Mouse (Mus musculus): ENCODE measurements around the gene Ate1. TPM values are rescaled to one million over a fixed set of nuclear protein-coding genes. Genes with fewer than 3 reads are reported as not detected.
A peak's percentile ranks its signal among the peaks of the same experiment; 100 is the strongest.
"Not testable (repeated sequence)": the region's sequence is repeated elsewhere in the genome, so short reads cannot be mapped to it uniquely, and the experiment has no call there.

Gene Ate1
- 10 to 100 TPM; 25.4 to 25.6 TPM for total RNA-seq (2021)
- long read RNA-seq, experiment 1, full-length matches to known transcripts: 2 of 4 reads
- long read RNA-seq, experiment 1, partial matches to known transcripts: 0 of 4 reads
- long read RNA-seq, experiment 1, other reads (novel, unspliced or antisense): 2 of 4 reads
- long read RNA-seq, experiment 2, full-length matches to known transcripts: 12 of 24 reads
- long read RNA-seq, experiment 2, partial matches to known transcripts: 1 of 24 reads
- long read RNA-seq, experiment 2, other reads (novel, unspliced or antisense): 11 of 24 reads

DNA sequence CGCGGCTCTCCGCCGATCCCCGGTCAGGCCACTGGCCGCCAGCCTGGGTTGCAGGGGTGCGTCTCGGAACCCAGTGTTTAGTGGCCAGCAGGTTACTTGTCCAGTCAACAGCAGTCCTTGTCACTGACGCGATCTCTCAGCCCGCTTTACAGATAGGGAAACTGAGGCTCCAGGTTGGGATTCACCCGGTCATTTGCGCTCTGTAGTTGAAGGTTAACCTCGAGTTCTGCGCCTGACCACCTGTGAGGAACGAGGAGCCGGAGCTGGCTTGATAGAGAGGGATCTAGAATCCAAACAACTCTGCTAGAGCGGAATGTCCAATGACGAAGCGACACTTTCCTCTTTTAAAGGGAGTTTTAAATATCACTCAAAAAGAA lies at the start of gene Ate1:
Ate1 (minus strand) TSS at position 321 of the 377 bp plus-strand sequence.
- no peak for DNase-seq

DNA sequence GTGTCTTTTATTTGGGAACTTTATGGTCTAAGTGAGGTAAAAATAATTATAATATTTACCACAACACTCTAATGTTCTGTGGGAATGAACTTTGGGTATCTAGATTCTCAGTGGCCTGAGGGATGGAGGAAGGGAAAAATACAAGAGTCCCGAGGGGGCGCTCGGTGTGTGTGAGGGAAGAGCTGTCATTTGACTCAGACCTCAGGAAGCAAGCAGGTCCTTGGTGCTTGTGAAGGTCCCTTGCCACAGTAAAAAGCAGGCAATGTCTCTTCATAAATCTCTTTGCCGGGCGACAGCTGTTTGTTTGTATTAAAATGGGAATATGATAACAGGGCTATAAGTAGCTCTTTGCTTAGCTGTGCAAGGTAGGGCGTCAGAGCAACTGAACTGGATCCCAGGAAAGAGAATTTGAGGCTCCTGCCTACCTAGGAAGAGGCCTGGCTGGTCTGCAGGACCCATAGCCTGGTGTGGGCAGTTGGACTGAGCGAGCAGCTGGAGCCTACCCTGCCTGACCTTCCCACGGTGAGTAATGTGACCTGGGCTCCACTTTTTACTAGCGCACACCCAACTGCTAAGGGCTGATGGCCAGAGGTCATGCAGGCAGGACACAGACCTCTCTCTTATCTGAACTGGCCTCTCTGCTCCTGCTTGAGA lies 48.7 kb upstream of the Ate1 start:
- peak; percentile 80 for DNase-seq

DNA sequence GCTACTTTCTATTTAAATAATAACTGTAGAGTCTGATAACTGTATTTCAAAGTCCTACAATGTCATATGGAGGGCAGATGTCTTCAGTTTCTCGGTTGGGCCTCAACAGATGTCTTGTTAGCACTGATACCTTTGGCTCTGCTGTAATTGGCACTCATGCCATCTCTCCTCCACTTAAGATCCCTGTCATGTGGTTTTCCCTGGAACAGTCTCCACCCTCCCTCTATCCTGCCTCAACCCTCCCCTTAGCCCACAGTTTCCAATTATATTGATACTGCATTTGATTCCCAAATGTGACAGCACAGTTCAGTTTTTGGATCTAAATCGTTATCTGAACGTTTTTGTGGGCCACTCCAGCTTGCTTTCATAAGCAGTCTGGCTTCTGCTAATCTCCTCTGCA lies 44.4 kb upstream of the Ate1 start:
- DNase-seq: peak; percentile 31

DNA sequence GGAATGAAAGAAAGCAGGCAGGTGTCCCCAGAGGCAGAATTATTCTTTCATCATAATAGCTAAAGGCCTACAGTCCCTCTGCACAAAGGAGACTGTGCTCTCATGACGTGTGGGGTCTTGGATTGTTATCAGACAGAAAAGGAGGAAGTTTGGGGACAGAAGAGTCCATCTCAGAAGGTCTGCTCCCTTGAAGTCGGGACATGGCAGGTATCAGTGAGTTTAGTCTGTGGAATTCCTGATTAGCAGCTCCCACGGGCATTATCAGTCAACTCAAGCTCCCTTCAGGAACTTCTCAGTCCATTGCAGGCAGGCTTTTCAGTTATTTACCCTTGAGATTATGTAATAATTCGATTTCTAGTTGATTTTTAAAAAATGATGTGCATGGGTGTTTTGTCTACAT lies 43.7 kb upstream of the Ate1 start:
- DNase-seq: no peak

DNA sequence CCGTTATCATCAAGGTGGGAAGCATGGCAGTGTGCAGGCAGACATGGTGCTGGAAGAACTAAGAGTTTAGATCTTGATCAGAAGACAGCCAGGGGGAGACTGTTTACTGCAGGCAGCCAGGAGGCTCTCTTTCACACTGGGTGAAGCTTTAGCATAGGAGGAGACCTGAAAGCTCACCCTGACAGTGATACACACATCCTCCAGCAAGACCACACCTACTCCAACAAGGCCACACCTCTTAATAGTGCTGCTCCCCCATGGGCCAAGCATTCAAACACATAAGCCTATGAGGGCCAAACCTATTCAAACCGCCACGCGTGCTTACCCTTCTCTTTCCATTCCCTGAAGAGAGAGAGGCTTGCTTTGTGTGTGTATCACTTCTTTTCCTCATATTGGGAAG lies 43.1 kb upstream of the Ate1 start:
- no peak for DNase-seq

DNA sequence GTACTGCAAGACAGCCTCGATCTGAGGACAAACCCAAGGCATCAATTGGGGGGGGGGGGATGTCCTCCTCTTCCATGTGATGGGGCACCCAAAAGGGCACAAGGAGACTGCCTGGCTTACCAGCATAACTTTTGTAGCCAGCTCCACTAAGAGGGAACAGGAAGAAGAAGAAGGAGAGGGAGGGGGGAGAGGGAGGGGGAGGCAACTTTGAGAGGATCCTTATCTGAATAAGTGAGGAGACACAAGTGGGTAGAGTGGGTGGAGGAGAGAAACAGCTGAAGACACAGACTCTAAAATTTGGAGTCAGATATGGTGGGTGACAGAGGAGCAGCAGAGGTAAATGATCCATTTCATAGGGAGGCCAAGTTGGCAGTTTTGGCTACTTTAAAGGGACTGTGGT lies 40.8 kb upstream of the Ate1 start:
- no peak for DNase-seq

DNA sequence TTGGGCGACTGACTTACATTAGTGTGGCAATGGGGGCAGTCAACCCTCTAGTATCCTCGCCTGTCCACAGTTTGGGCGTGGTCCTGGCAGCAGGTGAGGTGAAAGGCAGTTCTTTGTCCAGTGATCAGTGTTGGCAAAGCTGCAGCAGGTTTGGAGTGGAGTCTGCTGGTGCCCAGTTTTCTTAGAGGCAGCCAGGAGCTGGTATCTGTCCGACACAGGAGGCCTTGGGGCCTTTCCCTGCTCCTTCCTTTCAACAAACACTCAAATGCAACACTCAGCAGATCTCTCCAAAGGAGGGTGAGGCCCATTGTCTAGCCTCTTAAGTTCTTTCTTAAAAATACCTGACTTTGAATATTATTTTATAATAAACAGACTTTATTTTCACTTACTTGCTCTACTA lies 38.4 kb upstream of the Ate1 start:
- no peak for DNase-seq

DNA sequence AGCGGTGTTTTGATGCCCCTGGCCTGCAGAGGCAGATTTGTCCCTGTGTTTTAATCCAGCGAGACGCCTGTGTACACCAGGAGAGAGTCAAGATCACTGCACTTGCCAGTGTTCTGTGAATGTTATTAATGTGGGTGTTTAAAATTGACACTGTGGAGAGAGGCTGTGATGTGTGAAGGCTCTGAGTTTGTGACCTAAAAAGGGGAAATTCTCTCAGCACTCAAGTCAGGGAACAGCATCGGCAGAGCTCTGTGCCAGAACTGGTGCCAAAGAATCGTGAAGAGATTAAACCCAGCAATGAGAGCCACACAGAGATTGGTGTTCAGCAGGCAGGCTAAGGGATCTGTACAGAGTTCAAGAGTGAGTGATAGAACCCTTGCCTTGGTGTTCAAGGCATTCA lies 35.4 kb upstream of the Ate1 start:
- DNase-seq: no peak

DNA sequence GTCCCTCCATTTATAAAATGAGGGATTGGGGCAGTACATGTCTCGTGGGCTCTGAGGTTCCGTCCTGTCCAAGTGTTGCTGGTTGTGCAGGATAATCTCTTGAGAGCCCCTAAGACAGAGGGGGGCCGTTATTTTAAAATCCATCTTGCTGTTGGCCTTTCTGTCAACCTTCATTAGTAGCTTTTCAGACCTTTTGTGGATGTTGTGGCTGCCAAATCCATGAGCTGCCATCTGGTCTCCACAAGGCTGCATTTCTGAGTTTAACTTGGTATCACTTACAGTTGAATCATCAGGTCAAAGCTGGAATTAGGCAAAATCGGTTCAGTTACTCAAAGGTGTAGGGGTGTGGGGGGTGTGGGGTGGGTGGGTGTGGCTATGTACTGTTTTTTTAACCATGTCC lies 33.2 kb upstream of the Ate1 start:
- DNase-seq: no peak

DNA sequence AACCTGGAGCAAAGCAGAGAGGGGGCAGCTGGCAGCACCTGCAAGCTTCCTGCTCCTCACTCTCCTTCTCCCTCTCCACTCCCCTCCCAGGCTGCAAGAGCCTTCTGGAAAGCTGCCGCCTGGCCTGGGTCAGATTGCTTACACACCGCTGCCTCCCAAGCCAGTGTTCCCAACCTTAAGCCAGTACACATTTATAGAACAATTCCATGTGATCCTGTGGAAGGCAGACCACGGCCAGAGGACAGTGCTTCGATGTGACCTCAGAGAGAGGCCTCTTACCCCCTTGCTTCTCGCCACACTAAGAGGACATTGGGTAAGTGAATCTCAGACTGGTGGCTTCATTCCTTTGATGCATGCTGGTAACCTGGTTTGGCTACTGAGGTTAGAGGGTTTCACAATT lies 32.6 kb upstream of the Ate1 start:
- DNase-seq: peak; percentile 88

DNA sequence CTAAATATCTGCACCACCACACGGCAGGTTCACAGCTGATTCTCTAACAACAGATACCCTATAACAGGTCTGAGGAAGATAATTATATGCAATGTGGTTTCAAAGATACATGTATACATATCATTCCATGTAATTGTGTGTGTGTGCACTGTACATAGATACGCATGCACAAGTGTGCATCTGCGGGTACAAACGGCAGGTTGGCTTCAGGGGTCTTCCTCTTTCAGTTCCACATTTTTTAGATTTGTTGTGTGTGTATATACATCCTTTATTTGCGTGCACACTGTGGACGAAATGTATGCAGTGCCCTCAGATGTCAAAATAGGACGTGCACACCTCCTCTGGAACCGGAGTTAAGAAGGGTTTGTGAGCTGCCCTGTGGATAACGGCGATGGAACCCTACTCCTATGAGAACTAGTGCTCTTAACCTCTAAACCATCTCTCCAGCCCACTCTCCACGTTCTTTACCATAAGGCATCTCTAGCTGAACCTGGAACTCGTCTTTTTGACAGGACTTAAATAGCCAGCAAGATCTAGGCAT lies 27.5 kb upstream of the Ate1 start:
- no peak for DNase-seq

DNA sequence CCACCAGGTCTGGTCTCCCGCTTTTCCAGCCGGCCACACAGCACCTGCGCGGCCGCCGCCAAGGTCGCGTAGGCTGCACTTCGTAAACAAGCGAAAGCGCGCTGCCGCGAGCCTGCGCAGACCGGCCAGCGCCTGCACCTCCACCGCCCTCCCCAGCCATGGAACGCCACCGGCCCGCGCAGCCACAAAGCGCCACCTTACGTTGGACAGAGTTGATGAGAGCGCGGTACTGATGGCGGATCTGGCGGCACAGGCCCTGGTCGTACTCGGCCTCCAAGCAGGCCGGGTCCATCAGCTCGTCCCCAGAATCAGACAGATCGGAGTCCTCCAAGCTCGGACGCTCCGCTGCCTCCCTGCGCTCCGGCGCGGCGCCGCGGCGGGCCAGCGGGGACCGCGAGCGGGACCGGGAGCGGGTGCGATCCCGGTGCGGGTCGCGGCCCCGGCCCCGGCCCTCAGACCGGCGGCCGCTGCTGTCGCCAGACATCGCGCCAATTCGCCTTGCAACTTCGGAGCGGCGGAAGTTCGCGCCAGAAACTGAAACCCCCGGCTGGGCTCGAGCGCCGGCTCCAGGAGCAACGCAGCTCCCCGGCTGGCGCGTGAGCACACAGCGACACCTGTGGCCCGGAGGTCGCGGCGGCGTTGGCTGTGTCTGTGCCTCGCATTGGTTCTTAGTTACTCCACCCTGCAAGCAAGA lies 26.8 kb upstream of the Ate1 start:
- DNase-seq: peak; percentile 92

DNA sequence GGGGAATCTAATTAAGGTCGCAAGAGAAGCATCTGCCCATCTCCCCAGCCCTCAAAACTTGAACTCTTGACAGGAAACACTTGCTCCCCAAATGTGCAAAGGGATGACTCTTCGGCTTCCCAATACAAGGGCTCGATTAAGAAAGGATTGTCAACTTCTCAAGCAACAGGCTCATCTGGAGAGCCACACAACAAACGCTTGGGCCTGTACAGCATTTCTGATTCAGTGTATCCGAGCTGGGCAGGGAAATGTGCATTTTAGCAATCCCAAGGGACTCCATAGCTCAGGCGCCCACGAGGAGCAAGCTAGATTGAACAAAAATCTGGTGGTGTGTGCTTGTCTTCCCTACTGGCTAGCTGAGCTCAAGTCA lies 26.2 kb upstream of the Ate1 start:
- no peak for DNase-seq

DNA sequence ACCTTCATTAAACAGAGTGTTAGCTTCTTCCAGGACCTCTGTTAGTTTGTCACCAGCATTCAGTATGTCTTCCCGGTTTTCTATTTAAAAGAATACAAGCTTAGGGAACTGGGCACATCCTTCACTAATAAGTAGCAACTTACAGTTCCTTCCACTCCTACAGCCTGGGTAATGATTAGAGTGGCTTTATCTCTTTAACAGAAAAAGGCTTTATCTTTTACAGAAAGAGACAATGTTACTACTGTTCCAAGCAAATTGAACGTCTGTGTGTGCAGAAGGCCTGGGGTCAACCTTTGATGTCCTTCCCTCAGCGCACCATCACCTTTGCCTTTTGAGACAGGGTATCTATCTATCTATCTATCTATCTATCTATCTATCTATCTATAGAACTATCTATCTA lies 25.7 kb upstream of the Ate1 start:
- no peak for DNase-seq

DNA sequence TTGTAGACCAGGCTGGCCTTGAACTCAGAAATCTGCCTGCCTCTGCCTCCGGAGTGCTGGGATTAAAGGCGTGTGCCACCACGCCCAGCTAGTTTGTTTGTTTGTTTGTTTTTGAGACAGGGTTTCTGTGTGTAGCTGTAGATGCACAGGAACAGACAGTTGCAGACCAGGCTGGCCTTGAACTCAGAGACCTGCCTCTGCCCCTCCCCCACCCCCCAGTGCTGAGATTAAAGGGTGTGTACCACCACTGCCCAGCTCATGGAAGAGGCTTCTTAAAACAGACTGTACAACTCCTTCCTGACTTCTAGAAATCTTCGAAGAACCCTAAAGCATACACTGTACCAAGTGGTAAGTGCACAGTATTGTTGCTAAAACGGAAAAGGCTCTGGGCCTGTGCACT lies 25.2 kb upstream of the Ate1 start:
- no peak for DNase-seq

DNA sequence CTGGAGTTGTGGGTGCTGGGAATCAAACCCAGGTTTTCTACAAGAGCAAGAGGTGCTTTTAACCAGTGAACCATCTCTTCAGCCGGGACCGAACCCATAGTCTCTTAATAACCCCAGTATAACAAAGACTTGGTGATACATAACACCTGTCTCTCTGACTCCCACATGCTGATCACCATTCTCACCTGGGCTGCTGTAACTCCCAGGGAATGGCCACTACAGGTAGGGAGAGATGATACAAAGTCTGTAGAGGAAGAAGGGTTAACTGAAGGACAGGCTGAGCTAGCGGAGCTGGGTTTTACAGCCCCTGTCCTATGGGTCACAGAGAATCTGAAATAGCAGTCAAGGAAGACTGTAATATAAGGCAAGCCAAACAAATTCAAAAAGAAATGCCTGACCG lies 23.0 kb upstream of the Ate1 start:
- no peak for DNase-seq

DNA sequence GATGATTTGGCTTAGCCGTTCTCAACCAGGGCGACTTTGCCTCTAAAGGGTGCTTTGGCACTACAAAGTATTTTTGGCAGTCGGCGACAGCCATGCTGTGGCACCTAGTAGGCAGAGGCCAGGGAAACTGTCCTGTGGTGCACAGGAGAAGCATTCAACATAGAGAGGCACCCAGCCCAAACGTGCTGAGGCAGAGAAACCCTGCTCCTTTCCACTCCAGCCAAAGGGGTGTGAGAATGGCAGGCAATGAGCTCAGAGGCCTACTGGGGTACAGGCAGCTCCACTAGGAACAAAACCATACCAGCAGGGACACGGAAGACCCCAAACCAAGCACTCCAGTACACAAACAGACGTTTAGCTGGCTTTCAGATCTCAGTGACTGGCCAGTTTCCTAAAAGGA lies 20.0 kb upstream of the Ate1 start:
- no peak for DNase-seq

DNA sequence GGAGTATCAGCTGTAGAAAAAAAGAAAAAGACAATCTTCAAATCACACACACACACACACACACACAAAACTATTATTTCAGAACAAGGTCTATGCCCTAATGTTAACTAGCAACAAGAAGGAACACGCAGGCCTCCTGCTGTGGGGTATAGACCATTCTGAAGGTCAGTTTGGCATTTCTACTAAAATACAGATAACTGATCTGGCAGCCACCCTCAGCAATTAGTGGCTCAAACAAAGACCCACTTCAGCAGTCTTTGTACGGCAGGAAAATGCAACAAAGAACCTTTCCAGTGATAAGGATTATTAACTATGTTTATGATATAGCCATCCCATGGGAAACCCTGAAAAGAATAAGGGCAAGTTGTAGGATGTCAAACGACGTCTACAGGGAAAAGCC lies 16.9 kb upstream of the Ate1 start:
- DNase-seq: no peak

DNA sequence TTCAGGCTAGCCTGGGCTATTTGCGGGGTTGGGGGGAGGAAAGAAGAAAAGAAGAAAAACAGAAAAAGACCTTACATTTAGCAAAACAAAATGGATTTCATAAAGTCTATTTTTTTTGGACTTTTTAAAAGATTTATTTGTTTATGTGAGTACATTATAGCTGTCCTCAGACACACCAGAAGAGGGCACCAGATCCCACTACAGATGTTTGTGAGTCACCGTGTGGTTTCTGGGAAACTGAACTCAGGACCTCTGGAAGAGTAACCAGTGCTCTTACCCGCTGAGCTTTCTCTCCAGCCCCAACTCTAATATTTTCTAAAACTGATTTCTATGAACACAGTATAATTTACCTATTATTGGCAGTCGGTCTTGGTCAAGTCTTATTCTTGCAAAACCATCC lies 15.0 kb upstream of the Ate1 start:
- no peak for DNase-seq

DNA sequence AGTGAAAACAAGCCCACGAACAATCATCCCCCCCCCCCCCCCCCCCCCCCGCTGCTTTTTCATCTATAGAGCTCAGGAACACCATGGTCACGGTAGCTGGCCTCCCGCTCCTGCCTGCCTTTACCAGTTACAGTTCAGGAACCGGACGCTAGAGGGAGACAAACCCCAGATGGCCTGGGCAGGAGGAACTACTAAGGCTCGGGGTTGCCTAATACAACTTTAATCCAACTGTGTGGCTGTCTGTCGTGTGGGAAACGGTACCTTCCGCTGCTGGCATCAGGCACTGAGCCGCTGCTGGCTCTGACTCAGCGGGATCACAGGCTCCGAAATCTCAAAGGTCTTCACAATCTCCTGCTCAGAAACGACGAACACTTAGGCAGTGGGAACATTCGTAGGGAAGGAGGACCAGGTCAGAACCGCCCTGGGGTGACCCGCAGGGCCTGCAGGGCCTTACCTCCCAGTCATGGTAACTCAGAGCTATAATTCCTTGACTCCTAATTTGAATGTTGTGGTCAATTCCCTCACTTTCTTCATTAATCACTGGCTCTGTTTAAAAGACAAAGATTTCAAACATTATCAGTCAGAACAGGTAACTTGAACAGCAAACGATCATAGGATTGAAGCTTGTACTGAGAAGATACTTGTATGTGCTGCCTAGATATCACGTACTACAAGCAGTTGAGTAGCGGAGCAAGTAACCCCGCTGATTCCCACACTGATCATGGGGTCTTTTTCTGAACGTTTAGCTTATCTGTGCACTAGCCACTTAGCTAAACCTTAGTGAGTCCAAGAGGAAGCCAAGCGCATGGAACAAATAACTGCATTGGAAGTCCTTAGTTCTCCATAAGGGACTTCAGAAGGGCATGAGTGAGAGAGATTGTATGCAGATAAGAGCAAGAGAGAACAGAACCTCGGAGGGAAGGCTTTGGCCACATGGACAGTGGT lies 13.4 kb upstream of the Ate1 start:
- DNase-seq: peak; percentile 63

DNA sequence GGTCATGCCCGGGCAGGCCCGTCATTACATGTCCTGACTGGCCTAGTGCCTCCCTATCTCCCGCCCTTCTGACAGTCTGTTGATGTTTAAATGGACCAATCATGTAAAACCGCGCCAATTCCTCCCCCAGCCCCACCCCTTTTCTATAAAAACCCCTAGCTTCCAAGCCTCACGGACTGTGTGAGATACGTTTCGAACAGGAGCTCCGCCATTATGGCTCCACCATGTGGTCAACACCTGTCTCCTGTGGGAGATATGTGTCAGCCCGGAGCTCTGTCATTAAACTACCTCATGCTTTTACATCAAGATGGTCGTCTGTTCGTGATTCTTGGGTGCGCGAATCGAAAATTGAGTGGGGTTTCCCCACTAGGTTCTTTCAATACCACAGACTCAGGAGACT lies 11.0 kb upstream of the Ate1 start:
- not testable (repeated sequence) for DNase-seq

DNA sequence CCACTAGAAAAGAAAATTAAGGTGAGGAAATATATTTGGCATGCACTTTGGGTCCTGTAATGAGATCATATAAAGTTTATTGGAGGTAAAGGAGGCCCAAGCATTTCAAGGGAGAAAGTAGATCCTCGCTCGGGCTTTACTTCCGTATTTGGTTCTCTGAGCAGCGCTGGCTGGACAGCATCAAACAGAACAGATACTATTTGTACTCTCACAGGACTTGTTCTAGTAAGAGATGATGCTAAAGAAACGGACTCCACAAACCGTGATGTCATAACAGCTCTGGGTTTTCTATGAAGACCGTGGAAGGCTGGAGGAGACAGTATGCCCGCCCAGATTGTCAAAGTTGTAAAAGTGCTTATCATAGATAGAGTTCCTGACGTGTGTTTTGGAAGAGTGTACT lies 7.1 kb upstream of the Ate1 start:
- no peak for DNase-seq

Data from gastrocnemius, postnatal 25 days (tissue).